Mouse (Mus musculus): ENCODE data around the gene Iqgap1. TPM values are rescaled to one million over a fixed set of nuclear protein-coding genes. Genes with fewer than 3 reads are reported as not detected.

Gene Iqgap1
- total RNA-seq, 2 experiments from 2014 or later = 30.9 to 34.0 TPM

DNA sequence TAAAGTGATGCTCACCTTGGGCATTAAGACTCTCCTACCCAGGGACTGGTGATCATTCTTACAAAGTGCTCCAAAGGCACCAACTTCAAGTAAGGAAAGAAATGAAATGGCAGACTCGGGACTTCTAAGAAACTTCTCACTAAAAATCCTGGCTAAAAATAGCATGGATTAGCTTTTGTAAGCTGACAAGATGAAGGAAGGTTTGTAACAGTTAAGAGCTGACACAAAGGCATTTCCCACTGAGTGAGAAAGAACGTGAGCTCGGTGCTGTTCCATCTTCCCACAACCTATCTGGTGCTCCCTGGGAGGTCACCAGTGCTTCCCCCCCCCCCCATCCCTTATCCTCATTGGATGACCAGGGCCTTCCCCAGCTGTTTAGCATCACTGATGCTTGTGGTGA is 80.0 kb downstream of the Iqgap1 start:
- intact Hi-C loops (cut with DNase I) = no loop called here
- DNase-seq (ENCODE audit: extremely low spot score in 1 of 2, low spot score in 2 of 2) = no peak

DNA sequence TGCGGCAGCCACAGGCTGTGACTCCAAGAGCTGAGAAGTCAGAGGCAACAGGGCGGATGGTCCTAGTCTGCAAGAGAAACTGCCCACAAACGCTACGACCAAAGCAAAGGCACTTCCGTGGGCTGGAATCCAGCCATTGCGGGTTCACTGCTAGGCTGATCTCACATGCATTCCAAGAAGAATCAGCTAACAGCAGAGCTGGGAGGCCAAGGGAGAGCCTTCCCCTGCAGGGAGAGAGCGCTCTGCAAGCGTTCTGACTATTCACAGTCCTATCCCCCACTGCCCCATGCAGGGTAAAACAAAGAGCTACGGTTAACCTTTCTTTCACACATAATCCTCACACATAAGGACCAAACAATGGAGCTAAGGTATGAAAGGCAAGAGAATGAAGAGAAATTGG is 80.5 kb downstream of the Iqgap1 start:
- intact Hi-C loops (cut with DNase I) = no loop called here

GRCm38 (mm10) chr7:80743920-80744630 is 81.7 kb downstream of the Iqgap1 start:
- no peak for DNase-seq (ENCODE audit: extremely low spot score in 1 of 2, low spot score in 2 of 2)
- intact Hi-C loops (cut with DNase I) = loop anchor here (5.0 kb wide), 1 partner anchor 103 kb away; no protein-coding TSS in a partner anchor

More for the DNA sequence above, 80.5 kb downstream of the Iqgap1 start:
- peak in 1 of 2 experiments; percentile 43 for DNase-seq (ENCODE audit: extremely low spot score in 1 of 2, low spot score in 2 of 2)

- intact Hi-C loops (cut with DNase I) = loop anchor here (5.0 kb wide), 1 partner anchor 105 kb away; no protein-coding TSS in a partner anchor
- DNase-seq (ENCODE audit: extremely low spot score in 1 of 2, low spot score in 2 of 2) = no peak
Observed at GRCm38 (mm10) chr7:80742671-80743070, 83.1 kb downstream of the Iqgap1 start.

DNA sequence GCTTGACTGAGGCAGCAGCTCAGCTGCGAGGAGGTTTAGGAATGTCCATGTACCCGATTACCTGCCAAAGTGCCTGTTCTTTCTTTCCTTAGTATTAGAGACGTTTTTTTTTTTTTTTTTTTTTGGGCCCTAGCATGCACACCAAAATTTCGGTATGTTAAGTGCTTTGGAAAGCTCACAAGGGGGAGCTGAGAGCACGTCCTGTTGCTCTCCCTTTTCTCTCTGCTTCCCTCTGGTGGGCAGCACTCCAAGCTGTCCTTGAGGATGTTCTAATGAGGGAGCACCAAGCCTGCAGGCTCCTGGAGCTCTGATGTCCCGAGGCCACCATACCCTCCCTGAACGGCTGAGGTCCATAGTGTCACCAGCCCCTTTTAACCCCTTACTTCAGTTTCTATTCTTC is 84.8 kb downstream of the Iqgap1 start:
- peak; percentile 74 to 91 for DNase-seq (ENCODE audit: extremely low spot score in 1 of 2, low spot score in 2 of 2)
- intact Hi-C loops (cut with DNase I) = loop anchor here (5.0 kb wide), 1 partner anchor 106 kb away; no protein-coding TSS in a partner anchor

GRCm38 (mm10) chr7:80736199-80736598 is 89.6 kb downstream of the Iqgap1 start:
- intact Hi-C loops (cut with DNase I) = loop anchor here (10.0 kb wide), 1 partner anchor 419 kb away; no protein-coding TSS in a partner anchor
- no peak for DNase-seq (ENCODE audit: extremely low spot score in 1 of 2, low spot score in 2 of 2)

DNA sequence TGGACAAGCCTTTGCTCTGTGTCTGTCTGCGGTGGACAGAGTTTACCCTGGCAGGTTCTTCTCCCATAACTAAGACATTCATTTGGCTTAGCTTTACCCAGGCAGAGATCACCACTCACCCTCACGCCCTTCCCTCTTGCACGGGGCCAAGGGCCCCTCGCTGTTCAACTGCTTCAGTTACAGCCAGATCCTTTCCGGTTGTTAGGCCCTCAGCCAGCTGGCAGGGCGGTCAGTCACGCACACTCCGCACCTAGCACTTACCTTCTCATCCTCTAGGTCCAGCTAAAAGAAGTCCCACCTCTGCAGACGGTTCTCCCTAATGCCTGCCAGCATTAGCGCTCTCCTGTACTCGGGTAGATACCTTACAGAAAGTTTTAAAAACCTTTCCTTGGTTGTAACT is 92.8 kb downstream of the Iqgap1 start:
- intact Hi-C loops (cut with DNase I) = loop anchor here (10.0 kb wide), 1 partner anchor 422 kb away; no protein-coding TSS in a partner anchor
- no peak for DNase-seq (ENCODE audit: extremely low spot score in 1 of 2, low spot score in 2 of 2)

GRCm38 (mm10) chr7:80729662-80730061 is 96.1 kb downstream of the Iqgap1 start:
- intact Hi-C loops (cut with DNase I) = loop anchor here (10.0 kb wide), 1 partner anchor 425 kb away; no protein-coding TSS in a partner anchor
- peak; percentile 60 to 72 for DNase-seq (ENCODE audit: extremely low spot score in 1 of 2, low spot score in 2 of 2)

- DNase-seq (ENCODE audit: extremely low spot score in 1 of 2, low spot score in 2 of 2) = peak in 1 of 2 experiments; percentile 23
- intact Hi-C loops (cut with DNase I) = no loop called here
Observed at GRCm38 (mm10) chr7:80721041-80721440, 104.7 kb downstream of the Iqgap1 start.

DNA sequence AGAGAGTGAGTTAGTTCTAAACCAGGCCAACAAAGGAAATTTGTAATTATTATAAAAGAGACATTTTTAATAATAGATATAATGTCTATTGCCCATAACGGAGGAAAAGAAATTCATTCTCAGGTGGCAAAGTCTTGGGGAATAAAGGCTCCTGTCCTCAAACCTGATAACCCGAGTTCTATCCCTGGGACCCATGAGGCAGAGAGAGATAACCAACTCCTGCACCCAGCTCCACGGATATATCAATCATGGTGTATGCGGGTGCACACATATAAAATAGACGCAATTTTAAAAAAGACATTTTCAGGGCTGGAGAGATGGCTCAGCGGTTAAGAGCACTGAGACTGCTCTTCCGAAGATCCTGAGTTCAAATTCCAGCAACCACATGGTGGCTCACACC is 106.2 kb downstream of the Iqgap1 start:
- intact Hi-C loops (cut with DNase I) = no loop called here
- no peak for DNase-seq (ENCODE audit: extremely low spot score in 1 of 2, low spot score in 2 of 2)

GRCm38 (mm10) chr7:80719038-80719437 is 106.7 kb downstream of the Iqgap1 start:
- DNase-seq (ENCODE audit: extremely low spot score in 1 of 2, low spot score in 2 of 2) = no peak
- intact Hi-C loops (cut with DNase I) = no loop called here

DNA sequence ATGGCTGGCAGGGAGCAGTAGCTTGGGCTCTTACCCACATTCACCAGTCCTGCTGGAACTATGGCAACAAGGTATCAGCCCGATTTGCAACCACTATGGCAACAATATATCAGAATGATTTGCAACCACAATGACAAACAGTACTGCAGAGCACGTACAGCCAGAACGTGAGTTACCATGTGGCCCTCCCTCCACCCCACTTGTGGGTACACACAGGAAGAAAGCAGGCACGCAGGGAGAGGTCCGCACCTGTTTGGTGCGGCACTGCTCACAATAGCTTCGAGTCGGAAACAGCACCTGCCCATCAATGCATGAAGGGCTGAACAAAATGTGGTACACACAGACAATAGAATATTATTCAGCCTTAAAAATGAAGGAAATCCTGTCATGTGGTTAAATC is 107.3 kb downstream of the Iqgap1 start:
- intact Hi-C loops (cut with DNase I) = no loop called here
- DNase-seq (ENCODE audit: extremely low spot score in 1 of 2, low spot score in 2 of 2) = no peak

- DNase-seq (ENCODE audit: extremely low spot score in 1 of 2, low spot score in 2 of 2) = no peak
- intact Hi-C loops (cut with DNase I) = no loop called here
Observed at GRCm38 (mm10) chr7:80716758-80717157, 109.0 kb downstream of the Iqgap1 start.

GRCm38 (mm10) chr7:80715306-80715705 is 110.5 kb downstream of the Iqgap1 start:
- intact Hi-C loops (cut with DNase I) = no loop called here
- DNase-seq (ENCODE audit: extremely low spot score in 1 of 2, low spot score in 2 of 2) = no peak

DNA sequence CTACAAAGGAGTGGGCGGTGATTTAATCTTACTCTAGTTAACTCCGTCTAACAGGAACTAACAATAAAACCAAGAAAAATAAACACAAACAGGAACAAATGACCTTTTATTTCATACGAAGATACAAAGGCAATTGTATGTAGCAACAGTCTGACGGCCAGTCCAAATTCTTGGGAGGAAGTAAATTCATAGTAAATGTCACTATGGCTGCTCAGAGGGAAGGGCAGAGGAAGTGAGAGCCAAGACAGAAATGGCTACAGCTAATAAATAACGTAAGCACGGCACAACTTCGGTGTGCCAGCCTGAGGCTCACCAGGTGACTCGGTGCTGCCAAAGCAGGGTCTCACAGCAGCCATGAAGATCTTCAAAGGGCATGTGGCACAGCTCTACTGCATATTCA is 114.3 kb downstream of the Iqgap1 start:
- DNase-seq (ENCODE audit: extremely low spot score in 1 of 2, low spot score in 2 of 2) = no peak
- intact Hi-C loops (cut with DNase I) = no loop called here

DNA sequence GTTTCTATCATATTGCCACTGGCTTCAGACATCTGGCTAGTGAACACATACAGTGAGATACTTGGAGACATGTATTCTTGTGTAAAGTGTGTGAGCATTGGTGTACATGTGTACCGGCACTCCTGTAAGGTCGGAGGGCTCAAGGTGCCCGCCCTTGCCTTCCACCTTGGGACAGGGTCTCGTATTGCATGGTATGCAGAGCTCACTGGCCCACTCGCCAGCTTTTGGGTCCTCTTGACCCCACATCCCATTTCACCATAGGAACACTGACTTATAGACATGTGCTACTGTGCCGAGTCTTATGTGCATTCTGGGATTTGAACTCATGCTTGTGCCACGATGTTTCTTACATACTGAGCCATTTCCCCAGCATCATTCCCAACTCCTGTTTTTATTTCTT is 115.4 kb downstream of the Iqgap1 start:
- DNase-seq (ENCODE audit: extremely low spot score in 1 of 2, low spot score in 2 of 2) = no peak
- intact Hi-C loops (cut with DNase I) = no loop called here

DNA sequence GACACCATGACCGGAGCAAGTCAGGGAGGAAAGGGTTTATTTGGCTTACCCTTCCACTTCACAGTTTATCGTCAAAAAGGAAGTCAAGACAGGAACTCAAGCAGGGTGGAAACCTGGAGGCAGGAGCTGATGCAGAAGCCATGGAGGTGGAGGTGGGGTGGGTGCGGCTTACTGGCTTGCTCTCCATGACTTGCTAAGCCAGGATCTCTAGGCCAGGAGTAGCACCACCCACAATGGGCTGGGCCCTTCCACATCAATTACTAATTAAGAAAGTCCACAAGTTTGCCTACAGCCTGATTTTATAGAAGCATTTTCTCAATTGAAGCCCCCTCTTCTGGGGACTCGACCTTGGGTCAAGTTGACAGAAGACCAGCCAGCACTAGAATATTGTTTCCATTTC is 121.7 kb downstream of the Iqgap1 start:
- intact Hi-C loops (cut with DNase I) = no loop called here
- DNase-seq (ENCODE audit: extremely low spot score in 1 of 2, low spot score in 2 of 2) = no peak

DNA sequence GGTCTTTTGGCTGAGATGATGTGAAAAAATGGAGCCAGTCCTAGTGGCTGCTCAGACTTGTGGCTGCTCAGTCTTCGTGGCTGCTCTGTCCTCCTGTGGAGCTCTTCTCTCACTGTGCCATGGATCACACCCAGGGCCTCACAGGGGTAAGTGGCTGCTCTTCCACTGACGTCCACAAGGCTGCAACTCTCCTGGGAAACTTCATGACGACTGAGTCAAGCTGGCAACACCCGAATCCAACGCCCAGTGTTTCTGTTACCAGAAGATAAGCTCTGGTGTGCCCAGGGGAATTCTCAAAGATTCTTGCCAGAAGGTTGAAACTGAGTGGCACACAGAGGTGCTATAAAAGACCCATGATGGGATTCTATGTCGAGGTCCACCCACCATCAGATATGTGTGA is 123.3 kb downstream of the Iqgap1 start:
- DNase-seq (ENCODE audit: extremely low spot score in 1 of 2, low spot score in 2 of 2) = no peak
- intact Hi-C loops (cut with DNase I) = no loop called here

- DNase-seq (ENCODE audit: extremely low spot score in 1 of 2, low spot score in 2 of 2) = no peak
- intact Hi-C loops (cut with DNase I) = loop anchor here (10.0 kb wide), 1 partner anchor 315 kb away; the partner anchor contains the start of gene Fes
Observed at GRCm38 (mm10) chr7:80699709-80700108, 126.1 kb downstream of the Iqgap1 start.

GRCm38 (mm10) chr7:80698940-80699339 is 126.8 kb downstream of the Iqgap1 start:
- intact Hi-C loops (cut with DNase I) = loop anchor here (10.0 kb wide), 1 partner anchor 314 kb away; the partner anchor contains the start of gene Fes
- DNase-seq (ENCODE audit: extremely low spot score in 1 of 2, low spot score in 2 of 2) = no peak
